Mouse (Mus musculus) myocyte (in vitro differentiated cells): ENCODE data around the gene Met.

Experiments used
- CEBPB ChIP-seq: IDR thresholded peaks from 2 replicates; pipeline ENCODE4 v1.6.1; 2011; ENCODE audit warnings: mild to moderate bottlenecking, moderate library complexity; ENCODE audit not compliant: poor library complexity, insufficient read depth, severe bottlenecking
- E2F4 ChIP-seq: IDR thresholded peaks from one replicate; pipeline ENCODE4 v1.6.1; 2011; ENCODE audit warnings: mild to moderate bottlenecking, control low read depth, moderate library complexity; ENCODE audit not compliant: insufficient read depth
- MAX ChIP-seq: IDR thresholded peaks from one replicate; pipeline ENCODE4 v1.6.1; 2011; ENCODE audit warnings: low read depth, mild to moderate bottlenecking, control low read depth
- MYOD1 ChIP-seq, 3 experiments: IDR thresholded peaks; one replicate each; pipeline ENCODE4 v1.6.1; 2011; ENCODE audit warnings: control low read depth in 2 of 3, low read depth in 2 of 3, mild to moderate bottlenecking in 2 of 3, moderate library complexity in 1 of 3; ENCODE audit not compliant: insufficient read length in 2 of 3, control insufficient read depth in 1 of 3
- MYOG ChIP-seq, 3 experiments: IDR thresholded peaks; one replicate each; pipeline ENCODE4 v1.6.1; 2011; ENCODE audit warnings: control low read depth in 2 of 3, low read depth in 2 of 3, mild to moderate bottlenecking in 2 of 3; ENCODE audit not compliant: insufficient read length in 2 of 3, control insufficient read depth in 1 of 3, insufficient read depth in 1 of 3
- POLR2A ChIP-seq: IDR thresholded peaks from one replicate; pipeline ENCODE4 v1.6.1; 2011; ENCODE audit warnings: low read depth, mild to moderate bottlenecking, control low read depth, moderate library complexity; ENCODE audit not compliant: insufficient read length
- POLR2AphosphoS2 ChIP-seq: IDR thresholded peaks from one replicate; pipeline ENCODE4 v1.6.1; 2011; ENCODE audit warnings: low read depth, control low read depth; ENCODE audit not compliant: insufficient read length
- REST ChIP-seq: IDR thresholded peaks from one replicate; pipeline ENCODE4 v1.6.1; 2011; ENCODE audit warnings: mild to moderate bottlenecking, control low read depth, moderate library complexity; ENCODE audit not compliant: insufficient read depth, insufficient read length
- SRF ChIP-seq: IDR thresholded peaks from one replicate; pipeline ENCODE4 v1.6.1; 2011; ENCODE audit warnings: low read depth; ENCODE audit not compliant: control insufficient read depth, insufficient read length
- TCF12 ChIP-seq: IDR thresholded peaks from one replicate; pipeline ENCODE4 v1.6.1; 2011; ENCODE audit warnings: mild to moderate bottlenecking, control low read depth; ENCODE audit not compliant: poor library complexity, insufficient read depth, severe bottlenecking
- TCF3 ChIP-seq: IDR thresholded peaks from one replicate; pipeline ENCODE4 v1.6.1; 2011; ENCODE audit warnings: low read depth, control low read depth; ENCODE audit not compliant: insufficient read length
- USF1 ChIP-seq: IDR thresholded peaks from one replicate; pipeline ENCODE4 v1.6.1; 2011; ENCODE audit warnings: low read depth, mild to moderate bottlenecking, control low read depth, moderate library complexity

GRCm38 (mm10) chr6:17620823-17621222 is 157.2 kb downstream of the Met start:
- TF ChIP-seq POLR2A, result no peak
- no peak for TF ChIP-seq USF1
- TF ChIP-seq E2F4, result no peak
- TF ChIP-seq SRF, result no peak
- no peak for TF ChIP-seq MYOG (IDR thresholded peaks at IDR 0.05; ENCODE audit: control insufficient read depth in 1 of 3, insufficient read depth in 1 of 3, insufficient read length in 2 of 3, low read depth in 2 of 3)
- TF ChIP-seq MAX, result no peak
- no peak for TF ChIP-seq POLR2AphosphoS2
- no peak for TF ChIP-seq TCF12
- TF ChIP-seq REST, result no peak
- TF ChIP-seq TCF3, result no peak
- no peak for TF ChIP-seq MYOD1 (IDR thresholded peaks at IDR 0.05; ENCODE audit: control insufficient read depth in 1 of 3, insufficient read length in 2 of 3, low read depth in 2 of 3)
- TF ChIP-seq CEBPB, result no peak
